Mouse (Mus musculus) stomach, embryonic 15.5 days (tissue): ENCODE measurements around the gene Gm1113. TPM values are rescaled to one million over a fixed set of nuclear protein-coding genes. Genes with fewer than 3 reads are reported as not detected.

Experiments
- ATAC-seq: fragments of 200-750 bp; cut with Nextera tagmentation; 2 replicates; pipeline ENCODE4 v1.8.0; 2017; ENCODE audit warnings: low read depth, moderate number of reproducible peaks, moderate TSS enrichment; ENCODE audit not compliant: insufficient read depth, low FRiP score
- H3K27ac ChIP-seq: fragments of 300-500 bp; sonication (generic); 2 replicates; pipeline ENCODE4 v1.5.1; 2015; ENCODE audit warnings: mild to moderate bottlenecking, inconsistent platforms
- H3K27me3 ChIP-seq: fragments of 300-500 bp; sonication (generic); replicated peaks from 2 replicates; pipeline ENCODE4 v1.6.1; 2015; ENCODE audit warnings: inconsistent platforms
- H3K36me3 ChIP-seq: fragments of 300-500 bp; sonication (generic); 2 replicates; pipeline ENCODE4 v1.6.1; 2015; ENCODE audit warnings: inconsistent platforms
- H3K4me1 ChIP-seq: fragments of 300-500 bp; sonication (generic); 2 replicates; pipeline ENCODE4 v1.6.1; 2015; ENCODE audit warnings: inconsistent platforms
- H3K4me2 ChIP-seq: fragments of 300-500 bp; sonication (generic); 2 replicates; pipeline ENCODE4 v1.6.1; 2015; ENCODE audit warnings: mild to moderate bottlenecking, inconsistent platforms
- H3K4me3 ChIP-seq: fragments of 300-500 bp; sonication (generic); replicated peaks from 2 replicates; pipeline ENCODE4 v1.5.1; 2015; ENCODE audit warnings: inconsistent platforms
- H3K9ac ChIP-seq: fragments of 300-500 bp; sonication (generic); 2 replicates; pipeline ENCODE4 v1.6.1; 2015; ENCODE audit warnings: inconsistent platforms
- H3K9me3 ChIP-seq: fragments of 300-500 bp; sonication (generic); 2 replicates; pipeline ENCODE4 v1.6.1; 2016; ENCODE audit warnings: inconsistent platforms
- WGBS: fragments of 180-500 bp; shearing (Covaris S2); methylation state at CpG from one replicate; pipeline ENCODE4 v1.1.7; 2015; 5-methylcytosine and 5-hydroxymethylcytosine counted together
- polyA plus RNA-seq: library from polyadenylated mRNA; unstranded; fragments of >200 nt; fragmentation: Nextera tagmentation; extraction: Ambion mirVana; gene quantifications from 2 replicates; pipeline ENCODE4 v1.2.1, GENCODE M21; 2015

The Gm1113 gene
- polyA plus RNA-seq, 1 experiment from 2014 or later = not detected

DNA sequence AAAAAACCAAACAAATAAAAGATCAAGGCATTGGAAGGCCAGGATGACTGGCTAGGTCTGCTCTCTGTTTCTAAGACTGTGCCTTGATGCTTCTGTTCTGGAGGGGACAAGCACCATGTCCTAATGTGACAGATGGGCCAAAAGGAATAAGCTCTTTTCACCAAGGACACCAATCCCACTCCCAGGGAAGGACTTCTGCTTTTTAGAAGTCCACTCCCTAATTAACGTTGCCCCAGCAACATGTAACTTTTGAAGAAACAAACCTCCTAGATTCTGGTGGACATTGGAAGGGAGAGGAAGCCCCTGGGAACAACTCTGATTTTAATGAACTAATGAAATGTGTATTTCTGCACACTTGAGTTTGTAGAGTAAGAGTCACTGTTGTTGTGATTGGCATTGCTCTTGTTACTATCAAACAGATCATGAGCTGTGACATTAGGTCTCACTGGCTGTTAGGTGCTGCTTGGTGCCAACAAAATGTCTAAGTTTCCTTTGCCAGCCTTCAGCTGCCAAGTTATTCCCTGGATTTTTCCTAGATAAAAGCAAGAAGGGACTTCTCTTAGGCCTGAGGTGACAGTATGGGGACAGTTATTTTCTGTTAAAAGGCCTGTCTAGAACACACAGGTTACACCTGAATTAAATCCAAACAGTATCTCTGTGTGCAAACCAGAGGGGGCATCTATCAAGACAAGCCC lies 4.9 kb upstream of the Gm1113 start:
- Histone ChIP-seq H3K4me1 (peaks cover 15% of the 10 kb centered on the region), H3K4me3 (no peak overlapping the region), H3K36me3 (no peaks in the 10 kb centered on the region), H3K4me2 (no peak overlapping the region), H3K27me3 (no peaks in the 10 kb centered on the region), H3K9me3 (no peaks in the 10 kb centered on the region), H3K9ac (no peak overlapping the region), H3K27ac (peak overlapping the region; percentile 14; the same call in 1 of the 2 replicates)
- ATAC-seq = peak; percentile 5; the same call in 1 of the 2 replicates
- WGBS = 73% methylated on average over 1 of the region's 1 CpGs

DNA sequence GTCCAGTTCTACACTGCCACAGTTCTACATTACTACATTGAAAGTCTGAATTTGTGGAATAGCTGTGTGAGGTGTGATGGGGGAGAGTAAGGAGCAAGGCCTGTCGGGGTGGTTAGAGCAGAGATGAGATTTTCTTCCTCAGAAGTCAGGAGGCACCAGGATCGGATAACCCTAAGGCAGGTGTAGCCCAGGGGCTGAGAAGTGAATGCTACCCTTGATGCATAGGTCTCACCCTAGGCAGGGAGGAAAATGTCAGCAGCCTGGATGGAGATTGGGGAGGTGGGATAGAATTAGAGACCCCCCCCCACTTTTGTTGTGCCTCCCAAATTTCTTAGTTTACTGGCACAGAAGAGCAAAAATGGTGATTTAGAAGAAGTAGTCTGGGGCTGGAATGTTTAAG lies 4.2 kb upstream of the Gm1113 start:
- no peak overlapping the region for H3K27ac ChIP-seq
- H3K36me3 ChIP-seq = no peaks in the 10 kb centered on the region
- H3K4me2 ChIP-seq = no peak overlapping the region
- no peaks in the 10 kb centered on the region for H3K27me3 ChIP-seq
- no peak for ATAC-seq
- H3K9ac ChIP-seq = no peak overlapping the region
- H3K9me3 ChIP-seq = no peaks in the 10 kb centered on the region
- peaks cover 15% of the 10 kb centered on the region for H3K4me1 ChIP-seq
- no peak overlapping the region for H3K4me3 ChIP-seq
- WGBS = 64% methylated on average over 2 of the region's 2 CpGs

DNA sequence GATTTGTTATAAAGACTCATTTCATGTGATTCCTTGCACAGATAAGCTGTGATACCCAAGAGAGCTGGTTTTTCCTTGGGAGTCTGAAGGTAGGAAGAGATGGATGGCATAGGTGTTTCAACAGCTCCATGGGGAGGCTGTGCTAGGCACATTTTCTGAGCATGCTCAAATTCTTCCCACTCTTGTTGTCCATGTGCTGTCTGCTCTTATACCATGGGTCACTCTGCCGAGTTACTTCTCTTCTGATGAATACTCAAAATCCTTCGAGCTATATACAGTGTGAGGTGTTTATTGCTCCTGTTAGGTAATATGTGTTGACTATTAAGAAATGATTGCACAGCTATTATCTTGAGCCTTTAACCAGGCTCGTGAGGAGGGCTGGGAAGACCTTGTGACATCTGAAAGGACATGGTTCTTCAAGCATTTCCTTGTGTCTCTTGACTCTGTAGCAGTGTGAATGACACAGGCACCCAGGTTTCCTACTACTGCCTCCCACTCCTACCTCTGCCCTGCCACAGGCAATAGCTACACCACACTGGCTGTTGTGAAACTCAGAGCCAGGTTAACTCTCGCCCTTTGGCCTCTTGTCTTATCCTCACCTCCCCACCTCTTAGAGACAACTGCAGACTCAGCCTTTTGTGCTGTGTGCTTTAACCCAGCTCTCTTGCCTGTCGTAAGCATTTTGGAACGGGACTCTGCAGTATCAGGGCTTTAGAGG lies 2.7 kb upstream of the Gm1113 start:
- Histone ChIP-seq H3K36me3 (no peaks in the 10 kb centered on the region), H3K4me3 (no peak overlapping the region), H3K4me1 (peaks cover 15% of the 10 kb centered on the region), H3K9me3 (no peaks in the 10 kb centered on the region), H3K4me2 (no peak overlapping the region), H3K9ac (no peak overlapping the region), H3K27me3 (no peaks in the 10 kb centered on the region), H3K27ac (no peak overlapping the region)
- ATAC-seq = no peak
- 73% methylated on average over 6 of the region's 6 CpGs for WGBS

DNA sequence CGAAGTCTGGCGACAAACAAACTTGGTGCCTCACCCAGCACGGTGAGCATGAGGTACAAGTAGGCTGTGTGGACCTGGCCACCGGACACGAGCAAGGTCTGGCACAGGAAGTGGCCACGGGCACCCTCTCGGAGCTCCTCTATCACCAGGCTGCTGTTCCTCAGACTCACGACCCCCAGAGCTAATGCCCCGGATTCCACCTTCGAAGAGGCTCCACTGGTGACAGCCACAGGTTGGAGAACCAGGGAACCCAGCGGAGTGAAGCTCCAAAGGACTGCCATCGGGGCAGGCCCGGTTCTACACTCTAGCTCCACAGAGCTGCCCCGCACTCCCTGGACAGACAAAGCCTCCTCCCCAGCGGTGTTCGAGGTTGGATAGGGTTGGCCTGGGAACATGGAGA lies 1.4 kb downstream of the Gm1113 start:
- Histone ChIP-seq H3K36me3 (no peaks in the 10 kb centered on the region), H3K4me1 (peaks cover 6% of the 10 kb centered on the region; the same call in 1 of the 2 replicates), H3K9ac (no peak overlapping the region), H3K4me2 (no peak overlapping the region), H3K27me3 (no peaks in the 10 kb centered on the region), H3K27ac (no peak overlapping the region), H3K4me3 (no peak overlapping the region), H3K9me3 (no peaks in the 10 kb centered on the region)
- WGBS = 91% methylated on average over 16 of the region's 16 CpGs
- no peak for ATAC-seq

DNA sequence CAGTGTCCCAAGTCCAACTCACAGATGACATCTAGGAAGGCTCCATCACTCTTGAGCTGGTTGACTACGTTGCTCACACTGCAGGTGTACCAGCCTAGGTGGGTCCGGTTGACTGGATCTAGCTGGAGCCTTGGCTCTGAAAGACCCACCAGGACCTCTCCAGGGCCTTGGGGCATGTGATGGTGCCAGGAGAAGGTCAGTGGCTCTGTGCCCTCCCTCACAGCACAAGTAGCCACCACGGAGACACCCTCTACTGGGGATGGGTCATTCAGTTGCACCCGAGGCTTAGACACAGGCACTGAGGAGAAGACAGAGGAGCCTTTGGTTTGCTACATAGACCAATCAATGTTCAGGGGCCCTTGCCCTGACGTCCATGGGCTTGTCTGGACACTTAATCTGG lies 1.9 kb downstream of the Gm1113 start:
- Histone ChIP-seq H3K27me3 (no peaks in the 10 kb centered on the region), H3K4me2 (no peak overlapping the region), H3K4me3 (no peak overlapping the region), H3K9ac (no peak overlapping the region), H3K36me3 (no peaks in the 10 kb centered on the region), H3K4me1 (0 out of 2 replicates have a peak, but pooled peaks cover 1% of the 10 kb centered on the region), H3K27ac (no peak overlapping the region), H3K9me3 (no peaks in the 10 kb centered on the region)
- 82% methylated on average over 5 of the region's 5 CpGs for WGBS
- ATAC-seq = no peak

DNA sequence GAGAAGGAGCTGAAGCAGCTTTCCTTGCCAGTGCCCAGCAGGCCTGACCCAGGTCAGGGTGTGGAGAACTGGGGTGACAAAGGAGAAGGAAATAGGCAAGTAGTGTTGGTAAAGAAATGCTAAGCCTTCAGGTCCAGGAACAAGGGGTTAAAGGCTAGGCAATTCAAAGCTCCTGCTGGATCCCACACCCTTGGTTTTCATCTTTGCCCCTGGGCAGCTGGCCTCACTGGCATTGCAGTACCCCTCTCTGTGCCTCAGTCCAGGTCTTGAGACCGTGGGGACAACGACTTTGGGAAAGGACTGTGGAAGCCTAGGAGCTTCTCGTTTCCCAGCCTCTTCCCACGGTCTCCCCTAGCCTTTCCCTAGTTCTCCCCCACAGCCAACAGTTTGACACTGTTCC lies 4.2 kb downstream of the Gm1113 start:
- Histone ChIP-seq H3K4me1 (no peaks in the 10 kb centered on the region), H3K27ac (no peak overlapping the region), H3K9me3 (no peaks in the 10 kb centered on the region), H3K4me2 (no peak overlapping the region), H3K27me3 (no peaks in the 10 kb centered on the region), H3K36me3 (no peaks in the 10 kb centered on the region), H3K9ac (no peak overlapping the region), H3K4me3 (no peak overlapping the region)
- WGBS = 85% methylated on average over 4 of the region's 4 CpGs
- no peak for ATAC-seq

DNA sequence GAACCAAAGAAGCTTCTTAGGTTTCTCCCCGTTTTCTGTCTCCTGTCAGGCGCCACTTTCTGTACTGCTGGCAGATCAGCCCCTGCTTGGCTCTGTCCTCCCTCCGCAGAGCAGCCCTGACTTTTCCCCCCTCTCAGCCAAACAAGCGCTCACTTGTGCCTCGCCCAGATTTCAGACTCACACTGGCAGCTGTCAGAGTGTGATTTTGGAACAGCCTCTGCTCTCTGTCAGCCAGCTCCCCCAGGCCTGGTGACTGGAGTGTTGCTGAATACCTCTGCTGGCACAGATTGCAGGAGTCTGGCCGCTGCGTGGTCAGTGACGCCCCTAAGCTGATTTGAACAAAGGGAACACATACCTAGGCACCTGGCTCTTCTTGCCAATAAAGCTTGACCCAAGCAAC lies 9.8 kb downstream of the Gm1113 start:
- no peak overlapping the region for H3K4me3 ChIP-seq
- peaks cover 7% of the 10 kb centered on the region; the same call in 1 of the 2 replicates for H3K36me3 ChIP-seq
- no peaks in the 10 kb centered on the region for H3K27me3 ChIP-seq
- peak overlapping the region; percentile 26; the same call in 1 of the 2 replicates for H3K27ac ChIP-seq
- H3K4me2 ChIP-seq = no peak overlapping the region
- H3K9ac ChIP-seq = no peak overlapping the region
- WGBS = 40% methylated on average over 8 of the region's 8 CpGs
- no peaks in the 10 kb centered on the region for H3K9me3 ChIP-seq
- peaks cover 4% of the 10 kb centered on the region; the same call in 1 of the 2 replicates for H3K4me1 ChIP-seq
- peak; percentile 72; the same call in 1 of the 2 replicates for ATAC-seq

DNA sequence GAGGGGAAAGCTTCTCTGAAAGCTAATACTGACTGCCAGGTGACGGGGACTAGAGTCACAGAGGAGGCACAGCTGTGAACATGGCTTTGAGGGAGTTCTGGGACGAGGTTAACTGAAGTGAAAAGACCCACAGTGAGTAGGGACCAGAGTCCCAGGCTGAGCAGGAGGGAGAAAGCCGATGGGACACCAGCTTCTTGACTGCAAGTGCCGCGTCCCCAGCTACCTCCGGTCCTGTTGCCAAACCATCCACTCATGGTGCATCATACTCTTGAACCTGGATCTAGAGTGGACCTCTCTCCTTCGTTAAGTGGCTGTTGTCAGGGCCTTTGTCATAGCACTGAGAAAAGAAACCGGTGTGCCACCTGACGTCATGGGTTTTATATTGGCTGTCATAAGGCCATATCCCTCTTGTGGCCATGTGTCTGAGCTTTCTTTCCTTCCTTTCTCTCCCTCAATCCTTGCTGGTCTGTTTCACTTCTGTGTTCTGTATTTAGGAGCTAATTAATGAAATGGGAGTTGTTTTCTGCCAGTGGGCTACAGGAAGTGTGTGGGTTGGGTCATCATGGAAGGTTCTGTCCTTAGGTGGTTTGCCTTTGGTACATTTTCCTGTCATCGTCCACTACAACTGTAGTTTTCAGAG lies 15.6 kb downstream of the Gm1113 start:
- H3K27ac ChIP-seq = no peak overlapping the region
- H3K9me3 ChIP-seq = no peaks in the 10 kb centered on the region
- H3K4me1 ChIP-seq = no peaks in the 10 kb centered on the region
- no peaks in the 10 kb centered on the region for H3K27me3 ChIP-seq
- ATAC-seq = no peak
- peaks cover 7% of the 10 kb centered on the region; the same call in 1 of the 2 replicates for H3K36me3 ChIP-seq
- no peak overlapping the region for H3K4me3 ChIP-seq
- no peak overlapping the region for H3K4me2 ChIP-seq
- WGBS = 88% methylated on average over 10 of the region's 10 CpGs
- no peak overlapping the region for H3K9ac ChIP-seq

DNA sequence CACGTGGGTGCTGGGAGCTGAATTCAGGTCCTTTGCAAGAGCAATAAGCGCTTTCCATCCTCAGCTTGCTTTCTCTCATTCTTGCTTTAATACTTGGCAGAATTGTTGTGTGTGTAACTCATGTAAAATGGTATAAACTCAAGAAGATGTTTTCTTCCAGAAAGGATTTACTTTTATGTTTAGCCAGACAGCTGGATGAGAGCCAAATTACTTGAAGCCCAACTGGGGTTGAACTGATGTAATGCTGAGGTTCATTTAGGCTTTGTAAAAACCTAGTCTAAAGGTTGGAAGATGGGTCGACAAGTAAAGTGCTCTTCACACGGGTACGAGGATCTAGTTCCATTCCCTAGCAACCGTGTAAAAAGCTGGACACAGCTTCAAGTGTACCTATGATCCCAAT lies 18.1 kb downstream of the Gm1113 start:
- peaks cover 1% of the 10 kb centered on the region; the same call in 1 of the 2 replicates for H3K36me3 ChIP-seq
- 76% methylated on average over 6 of the region's 6 CpGs for WGBS

DNA sequence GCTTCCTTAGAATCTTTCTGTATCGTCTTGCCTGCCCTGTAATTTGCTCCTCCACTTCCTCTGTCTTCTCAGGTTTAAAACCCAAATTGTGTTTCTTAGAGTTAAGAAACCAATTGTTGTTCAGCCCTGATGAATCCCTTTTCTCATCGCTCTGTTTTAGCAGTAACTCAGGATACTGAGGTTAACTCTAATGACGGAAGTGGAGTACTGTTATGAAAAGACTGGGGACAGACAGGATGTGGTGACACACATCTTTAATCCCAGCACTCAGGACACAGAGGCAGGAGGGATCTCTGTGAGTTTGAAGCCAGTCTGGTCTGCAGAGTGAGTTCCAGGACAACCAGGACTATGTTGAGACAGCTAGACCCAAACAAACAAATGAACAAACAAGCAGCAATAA lies 22.6 kb downstream of the Gm1113 start:
- Histone ChIP-seq H3K27me3 (no peaks in the 10 kb centered on the region), H3K9ac (no peak overlapping the region), H3K36me3 (no peaks in the 10 kb centered on the region), H3K4me2 (no peak overlapping the region), H3K4me1 (no peaks in the 10 kb centered on the region), H3K4me3 (no peak overlapping the region), H3K9me3 (no peaks in the 10 kb centered on the region), H3K27ac (no peak overlapping the region)
- 64% methylated on average over 3 of the region's 3 CpGs for WGBS
- ATAC-seq = no peak

More for the DNA sequence above, 18.1 kb downstream of the Gm1113 start:
- Histone ChIP-seq H3K9ac (no peak overlapping the region), H3K4me3 (no peak overlapping the region), H3K4me2 (no peak overlapping the region), H3K27ac (no peak overlapping the region), H3K4me1 (no peaks in the 10 kb centered on the region), H3K9me3 (no peaks in the 10 kb centered on the region), H3K27me3 (no peaks in the 10 kb centered on the region)
- ATAC-seq = no peak

DNA sequence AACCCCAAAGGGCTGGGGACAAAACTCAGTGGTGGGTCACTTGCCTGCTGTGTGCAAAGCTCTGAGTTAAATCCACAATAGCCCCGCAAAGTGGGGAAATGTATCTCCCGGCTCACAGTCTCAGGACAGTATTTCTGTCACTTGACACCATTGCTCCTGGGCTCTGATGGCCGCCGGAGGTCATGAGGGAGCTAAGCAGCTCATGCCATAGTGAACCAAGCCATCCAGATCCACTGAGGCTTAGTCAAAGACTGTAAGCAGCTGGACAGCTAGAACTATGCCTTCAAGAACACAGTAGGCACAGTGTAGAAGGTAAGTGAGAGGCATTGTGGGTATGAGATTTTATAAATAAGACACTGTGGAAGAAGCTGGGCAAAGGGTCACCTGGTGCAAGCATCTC lies 23.1 kb downstream of the Gm1113 start:
- Histone ChIP-seq H3K4me1 (no peaks in the 10 kb centered on the region), H3K27me3 (no peaks in the 10 kb centered on the region), H3K4me2 (no peak overlapping the region), H3K9me3 (no peaks in the 10 kb centered on the region), H3K9ac (no peak overlapping the region), H3K27ac (no peak overlapping the region), H3K36me3 (no peaks in the 10 kb centered on the region), H3K4me3 (no peak overlapping the region)
- no peak for ATAC-seq
- WGBS = 57% methylated on average over 4 of the region's 4 CpGs

DNA sequence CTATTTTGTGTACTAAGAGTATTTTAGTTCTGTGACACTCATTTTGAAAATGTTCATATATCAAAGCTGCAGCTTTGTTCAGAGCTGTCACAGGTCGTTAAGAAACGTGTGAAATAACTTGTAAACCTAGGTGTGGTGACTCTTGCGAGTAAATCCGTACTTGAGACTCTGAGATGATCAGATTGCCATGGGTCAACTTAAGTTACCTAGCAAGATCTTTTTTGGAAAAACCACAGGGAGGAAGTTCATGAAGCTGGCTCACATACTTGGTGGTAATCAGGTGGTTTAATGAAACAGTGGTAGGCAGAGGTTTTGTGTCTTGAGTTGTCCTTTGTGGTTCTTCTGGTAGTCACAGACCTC lies 24.4 kb downstream of the Gm1113 start:
- 62% methylated on average over 4 of the region's 4 CpGs for WGBS
- Histone ChIP-seq H3K9me3 (no peaks in the 10 kb centered on the region), H3K27ac (no peak overlapping the region), H3K4me1 (no peaks in the 10 kb centered on the region), H3K36me3 (no peaks in the 10 kb centered on the region), H3K27me3 (no peaks in the 10 kb centered on the region), H3K4me2 (no peak overlapping the region), H3K9ac (no peak overlapping the region), H3K4me3 (no peak overlapping the region)
- ATAC-seq = no peak; the same call in 1 of the 2 replicates
